Mouse (Mus musculus) MEL (cell line): ENCODE results near the gene Telo2. TPM values are rescaled to one million over a fixed set of nuclear protein-coding genes. Genes with fewer than 3 reads are reported as not detected.

Experiments used
- DNase-seq: peaks from one replicate; pipeline ENCODE4 v3.0.0; 2011; ENCODE audit warnings: low read depth, low spot score
- H3K27ac ChIP-seq: 2 replicates; pipeline ENCODE4 v1.5.1; 2012; ENCODE audit warnings: low read depth, mild to moderate bottlenecking, control low read depth, low read length, moderate library complexity; ENCODE audit not compliant: control insufficient read depth
- H3K27me3 ChIP-seq, 2 experiments: fragments of 150-350 bp in 1 of 2; sonication (generic) in 1 of 2; 2 replicates each; pipeline ENCODE4 v1.6.1; 2012; ENCODE audit warnings: low read length in 2 of 2, mild to moderate bottlenecking in 2 of 2, improper control_type of control experiment in 1 of 2, moderate library complexity in 1 of 2; ENCODE audit not compliant: insufficient read depth in 2 of 2, control insufficient read depth in 1 of 2
- H3K36me3 ChIP-seq, 2 experiments: 2 replicates each; pipeline ENCODE4 v1.6.1; 2012 to 2014; ENCODE audit warnings: low read length in 2 of 2, improper control_type of control experiment in 1 of 2, inconsistent platforms in 1 of 2, mild to moderate bottlenecking in 1 of 2; ENCODE audit not compliant: insufficient read depth in 2 of 2, control insufficient read depth in 1 of 2
- H3K4me1 ChIP-seq, 2 experiments: fragments of 150-350 bp in 1 of 2; sonication (generic) in 1 of 2; 2 replicates each; pipeline ENCODE4 v1.6.1; 2012; ENCODE audit warnings: low read length in 2 of 2, improper control_type of control experiment in 1 of 2, mild to moderate bottlenecking in 1 of 2; ENCODE audit not compliant: insufficient read depth in 2 of 2, control insufficient read depth in 1 of 2
- H3K4me3 ChIP-seq, 2 experiments: fragments of 150-350 bp in 1 of 2; sonication (generic) in 1 of 2; 2 replicates each; pipeline ENCODE4 v1.5.1; 2012; ENCODE audit warnings: low read depth in 2 of 2, low read length in 2 of 2, mild to moderate bottlenecking in 2 of 2, moderate library complexity in 2 of 2, control low read depth in 1 of 2, improper control_type of control experiment in 1 of 2; ENCODE audit not compliant: control insufficient read depth in 1 of 2, insufficient read depth in 1 of 2
- H3K79me2 ChIP-seq: 2 replicates; pipeline ENCODE4 v1.6.1; 2012; ENCODE audit warnings: mild to moderate bottlenecking, low read length, moderate library complexity; ENCODE audit not compliant: control insufficient read depth, poor library complexity, insufficient read depth
- H3K9ac ChIP-seq: 2 replicates; pipeline ENCODE4 v1.6.1; 2012; ENCODE audit warnings: low read depth, mild to moderate bottlenecking, control low read depth, low read length, moderate library complexity; ENCODE audit not compliant: control insufficient read depth, poor library complexity, severe bottlenecking
- H3K9me3 ChIP-seq: fragments of 150-350 bp; sonication (generic); replicated peaks from 2 replicates; pipeline ENCODE4 v1.6.1; 2012; ENCODE audit warnings: mild to moderate bottlenecking, low read length, improper control_type of control experiment, moderate library complexity; ENCODE audit not compliant: insufficient read depth
- CHD1 ChIP-seq: IDR thresholded peaks from 2 replicates; pipeline ENCODE4 v1.6.1; 2012; ENCODE audit warnings: low read depth, mild to moderate bottlenecking, inconsistent platforms, low read length, improper control_type of control experiment
- E2F4 ChIP-seq: IDR thresholded peaks from 2 replicates; pipeline ENCODE4 v1.6.1; 2011; ENCODE audit warnings: low read depth, low read length, improper control_type of control experiment, borderline replicate concordance
- EP300 ChIP-seq, 2 experiments: IDR thresholded peaks; 2 replicates each; pipeline ENCODE4 v1.6.1; 2011; ENCODE audit warnings: improper control_type of control experiment in 2 of 2, low read length in 2 of 2, low read depth in 1 of 2, mild to moderate bottlenecking in 1 of 2
- JUND ChIP-seq: IDR thresholded peaks from 2 replicates; pipeline ENCODE4 v1.6.1; 2011; ENCODE audit warnings: low read depth, mild to moderate bottlenecking, improper control_type of control experiment, low read length
- KAT2A ChIP-seq: conservative IDR thresholded peaks from 2 replicates; pipeline ENCODE4 v1.6.1; 2012; ENCODE audit warnings: low read depth, low read length, improper control_type of control experiment, inconsistent platforms
- MYB ChIP-seq: IDR thresholded peaks from 2 replicates; pipeline ENCODE4 v1.6.1; 2011; ENCODE audit warnings: mild to moderate bottlenecking, low read depth, low read length, improper control_type of control experiment
- MYC ChIP-seq: IDR thresholded peaks from 2 replicates; pipeline ENCODE4 v1.6.1; 2011; ENCODE audit warnings: low read depth, mild to moderate bottlenecking, low read length, improper control_type of control experiment, moderate library complexity
- NRF1 ChIP-seq: IDR thresholded peaks from 2 replicates; pipeline ENCODE4 v1.6.1; 2014; ENCODE audit warnings: low read depth, mild to moderate bottlenecking, inconsistent platforms, low read length, improper control_type of control experiment, moderate library complexity; ENCODE audit not compliant: poor library complexity, insufficient read depth, severe bottlenecking
- POLR2AphosphoS5 ChIP-seq: IDR thresholded peaks from 2 replicates; pipeline ENCODE4 v1.6.1; 2012; ENCODE audit warnings: low read depth, borderline replicate concordance, mild to moderate bottlenecking, inconsistent platforms, low read length, moderate library complexity, mixed read lengths
- TBP ChIP-seq: IDR thresholded peaks from 2 replicates; pipeline ENCODE4 v1.8.0; 2011; ENCODE audit warnings: low read depth, low read length, improper control_type of control experiment
- ZC3H11A ChIP-seq: IDR thresholded peaks from 2 replicates; pipeline ENCODE4 v1.6.1; 2012; ENCODE audit warnings: low read depth, mild to moderate bottlenecking, inconsistent platforms, low read length, improper control_type of control experiment
- ZKSCAN1 ChIP-seq: IDR thresholded peaks from 2 replicates; pipeline ENCODE4 v1.6.1; 2012; ENCODE audit warnings: low read depth, mild to moderate bottlenecking, inconsistent platforms, low read length, improper control_type of control experiment, moderate library complexity
- ZNF384 ChIP-seq: IDR thresholded peaks from 2 replicates; pipeline ENCODE4 v1.6.1; 2012; ENCODE audit warnings: low read depth, mild to moderate bottlenecking, inconsistent platforms, low read length, improper control_type of control experiment
- polyA plus RNA-seq, 2 experiments: library from polyadenylated mRNA; stranded (reverse) in 1 of 2; unstranded in 1 of 2; fragments of >175 nt in 1 of 2; fragments of >200 nt in 1 of 2; gene quantifications; 2 replicates each; pipeline versions ENCODE4 v1.2.1 to v1.2.4; 2012; ENCODE audit warnings: low replicate concordance in 2 of 2, low read depth in 1 of 2; ENCODE audit not compliant: insufficient read length in 2 of 2, insufficient read depth in 1 of 2, missing spikeins in 1 of 2
- total RNA-seq: library from RNA; depleted of rRNA; stranded (reverse); fragments of 300-350 nt; gene quantifications from 2 replicates; pipeline ENCODE4 v1.2.3, GENCODE M21; 2012

The Telo2 gene
- total and polyA plus RNA-seq, 3 experiments = 20.0 to 20.9 TPM; not detected in 1

- H3K27me3 ChIP-seq = no peaks in the 10 kb centered on the region
- peaks cover 0 to 4% of the 10 kb centered on the region in 2 experiments; a peak in 2 of 4 replicates for H3K36me3 ChIP-seq
- no peak overlapping the region for H3K9ac ChIP-seq
- H3K79me2 ChIP-seq = no peaks in the 10 kb centered on the region
- TF ChIP-seq POLR2AphosphoS5 = no peak
- no peak for TF ChIP-seq E2F4
- TF ChIP-seq ZKSCAN1 = no peak
- TF ChIP-seq TBP = no peak
- no peak for TF ChIP-seq MYB
- no peak for TF ChIP-seq MYC
- no peak for TF ChIP-seq ZC3H11A
- TF ChIP-seq EP300 (IDR thresholded peaks at IDR 0.05; ENCODE audit: low read depth in 1 of 2, low read length in 2 of 2) = no peak
- peaks cover 0 to 14% of the 10 kb centered on the region in 2 experiments; a peak in 2 of 4 replicates for H3K4me1 ChIP-seq
- H3K4me3 ChIP-seq = no peak overlapping the region
- no peaks in the 10 kb centered on the region for H3K9me3 ChIP-seq
- no peak for DNase-seq
- H3K27ac ChIP-seq = no peak overlapping the region
Observed at GRCm38 (mm10) chr17:25067442-25067851, 48.3 kb downstream of the Telo2 start.

GRCm38 (mm10) chr17:25066595-25066994 lies 49.2 kb downstream of the Telo2 start:
- no peak for DNase-seq

GRCm38 (mm10) chr17:25065189-25065588 lies 50.6 kb downstream of the Telo2 start:
- H3K27ac ChIP-seq = no peak overlapping the region
- no peaks in the 10 kb centered on the region for H3K9me3 ChIP-seq
- no peaks in the 10 kb centered on the region for H3K27me3 ChIP-seq
- H3K4me3 ChIP-seq = no peak overlapping the region
- no peak for DNase-seq
- H3K4me1 ChIP-seq = peaks cover 0 to 14% of the 10 kb centered on the region in 2 experiments; a peak in 2 of 4 replicates
- H3K9ac ChIP-seq = no peak overlapping the region
- H3K79me2 ChIP-seq = no peaks in the 10 kb centered on the region
- TF ChIP-seq JUND (no peak), KAT2A (no peak), E2F4 (no peak), EP300 (IDR thresholded peaks at IDR 0.05; ENCODE audit: low read depth in 1 of 2, low read length in 2 of 2) (no peak), CHD1 (no peak), NRF1 (no peak), ZKSCAN1 (no peak), ZC3H11A (no peak)
- H3K36me3 ChIP-seq = peaks cover 0 to 4% of the 10 kb centered on the region in 2 experiments; a peak in 2 of 4 replicates

More at GRCm38 (mm10) chr17:25066595-25066994, 49.2 kb downstream of the Telo2 start:
- peaks cover 0 to 4% of the 10 kb centered on the region in 2 experiments; a peak in 2 of 4 replicates for H3K36me3 ChIP-seq
- H3K4me3 ChIP-seq = no peak overlapping the region
- peaks cover 0 to 14% of the 10 kb centered on the region in 2 experiments; a peak in 2 of 4 replicates for H3K4me1 ChIP-seq
- no peak overlapping the region for H3K27ac ChIP-seq
- TF ChIP-seq ZNF384 (no peak), ZKSCAN1 (no peak)
- no peaks in the 10 kb centered on the region for H3K27me3 ChIP-seq
- no peaks in the 10 kb centered on the region for H3K79me2 ChIP-seq
- H3K9me3 ChIP-seq = no peaks in the 10 kb centered on the region
- H3K9ac ChIP-seq = no peak overlapping the region
